Mouse (Mus musculus): ENCODE data around the gene Cep295. TPM values are rescaled to one million over a fixed set of nuclear protein-coding genes. Genes with fewer than 3 reads are reported as not detected.

Gene Cep295
- polyA plus RNA-seq, 1 experiment from 2014 or later: 16.1 TPM

DNA sequence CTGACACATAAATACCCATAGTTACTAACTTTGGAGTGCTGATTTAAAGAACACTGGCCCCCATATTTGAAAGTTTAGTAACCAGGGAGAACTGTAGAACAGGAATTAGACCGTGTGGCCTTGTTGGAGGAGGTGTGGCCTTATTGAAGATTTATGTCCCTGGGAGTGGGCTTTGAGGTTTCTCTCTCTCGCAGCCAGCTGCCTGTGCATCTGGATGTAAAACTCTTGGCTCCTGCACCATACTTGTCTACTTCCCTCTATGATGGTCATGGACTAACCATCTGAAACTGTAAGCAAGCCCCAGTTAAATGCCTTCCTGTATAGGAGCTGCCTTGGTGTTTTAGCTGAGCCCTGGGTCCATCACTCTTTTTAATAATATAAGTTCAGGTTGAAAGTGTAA, 59.1 kb downstream of the Cep295 start:
- DNase-seq (ENCODE audit: low spot score) (no peak), ATAC-seq (ENCODE audit: low FRiP score) (no peak)
- H3K4me1 ChIP-seq (replicated peaks; ENCODE audit: control insufficient read depth, insufficient read depth, low read length): no peaks in the 10 kb centered on the region
- peaks cover 13% of the 10 kb centered on the region for H3K36me3 ChIP-seq (replicated peaks; ENCODE audit: control insufficient read depth, insufficient read depth)
- H3K27ac ChIP-seq: no peak overlapping the region
- H3K4me2 ChIP-seq (replicated peaks): no peak overlapping the region
- H3K9me3 ChIP-seq (ENCODE audit: control insufficient read depth, low read length): no peaks in the 10 kb centered on the region
- no peaks in the 10 kb centered on the region for H3K27me3 ChIP-seq (ENCODE audit: control insufficient read depth, insufficient read depth, low read length)
- no peak overlapping the region for H3K9ac ChIP-seq
- 63% methylated on average over 2 of the region's 2 CpGs for WGBS
- no peak overlapping the region for H3K4me3 ChIP-seq (replicated peaks; ENCODE audit: low read length)

DNA sequence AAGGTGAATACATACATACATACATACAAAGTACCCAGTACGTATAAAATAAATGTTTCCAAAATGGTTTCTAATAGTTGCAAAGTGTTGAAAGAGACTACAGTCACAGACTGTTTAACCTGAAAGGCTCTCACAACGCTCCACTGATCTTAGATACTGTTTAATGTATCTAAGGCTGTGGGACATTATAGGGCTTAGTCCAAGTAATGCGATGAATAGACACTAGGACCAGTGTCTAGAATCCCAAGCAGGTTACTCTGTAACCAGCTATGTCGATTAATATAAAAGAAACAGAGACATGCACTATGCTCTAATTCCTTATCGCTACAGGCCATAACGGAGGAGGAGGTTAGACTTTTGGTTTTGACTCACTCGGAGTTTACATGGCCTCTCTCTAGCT, 60.5 kb downstream of the Cep295 start:
- DNase-seq (ENCODE audit: low spot score) (no peak), ATAC-seq (ENCODE audit: low FRiP score) (no peak)
- Histone ChIP-seq H3K9ac (no peak overlapping the region), H3K9me3 (ENCODE audit: control insufficient read depth, low read length) (no peaks in the 10 kb centered on the region), H3K36me3 (replicated peaks; ENCODE audit: control insufficient read depth, insufficient read depth) (peaks cover 18% of the 10 kb centered on the region), H3K4me3 (replicated peaks; ENCODE audit: low read length) (no peak overlapping the region), H3K4me1 (replicated peaks; ENCODE audit: control insufficient read depth, insufficient read depth, low read length) (no peaks in the 10 kb centered on the region), H3K27ac (no peak overlapping the region), H3K4me2 (replicated peaks) (no peak overlapping the region), H3K27me3 (ENCODE audit: control insufficient read depth, insufficient read depth, low read length) (no peaks in the 10 kb centered on the region)
- 85% methylated on average over 7 of the region's 7 CpGs for WGBS

DNA sequence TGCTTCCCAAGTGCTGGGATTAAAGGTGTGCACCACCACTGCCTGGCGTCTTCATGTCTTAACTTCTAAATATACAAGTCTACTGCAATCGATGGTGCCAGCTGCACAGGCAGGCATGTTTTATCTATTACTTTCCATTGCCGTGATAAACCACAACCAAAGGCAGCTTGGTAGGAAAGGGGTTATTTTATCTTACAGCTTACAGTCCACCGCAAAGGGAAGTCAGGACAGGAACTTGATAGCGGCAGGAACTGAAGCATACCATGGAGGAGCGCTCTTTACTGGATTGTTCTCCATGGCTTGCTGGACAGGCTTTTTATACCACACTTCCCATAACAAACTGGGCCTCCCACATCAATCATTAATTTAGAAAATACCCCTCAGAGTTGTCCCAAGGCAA, 68.3 kb downstream of the Cep295 start:
- no peak overlapping the region for H3K4me3 ChIP-seq (replicated peaks; ENCODE audit: low read length)
- DNase-seq (ENCODE audit: low spot score) (no peak), ATAC-seq (ENCODE audit: low FRiP score) (no peak)
- H3K4me1 ChIP-seq (replicated peaks; ENCODE audit: control insufficient read depth, insufficient read depth, low read length): no peaks in the 10 kb centered on the region
- no peak overlapping the region for H3K4me2 ChIP-seq (replicated peaks)
- 90% methylated on average over 6 of the region's 6 CpGs for WGBS
- no peak overlapping the region for H3K9ac ChIP-seq
- H3K9me3 ChIP-seq (ENCODE audit: control insufficient read depth, low read length): no peaks in the 10 kb centered on the region
- no peak overlapping the region for H3K27ac ChIP-seq
- peaks cover 26% of the 10 kb centered on the region for H3K36me3 ChIP-seq (replicated peaks; ENCODE audit: control insufficient read depth, insufficient read depth)
- H3K27me3 ChIP-seq (ENCODE audit: control insufficient read depth, insufficient read depth, low read length): no peaks in the 10 kb centered on the region

DNA sequence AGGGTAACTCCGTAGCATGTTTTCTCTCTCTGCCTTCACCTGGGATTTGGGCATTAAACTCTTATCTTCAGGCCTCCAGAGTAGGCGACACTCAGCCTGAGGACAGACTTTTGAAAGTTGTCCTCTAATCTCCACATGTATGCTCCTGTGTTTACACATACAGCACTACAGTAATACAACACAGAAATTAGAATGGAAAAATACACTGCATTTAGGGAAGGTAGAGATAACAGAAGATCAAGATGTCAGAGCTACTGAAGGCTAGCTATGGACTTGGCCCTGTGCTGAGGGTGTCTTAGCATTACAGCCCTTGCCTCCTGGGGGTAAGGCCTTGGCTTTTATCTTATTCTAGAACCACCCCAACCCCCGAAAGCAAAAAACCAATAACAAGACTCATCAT, 69.2 kb downstream of the Cep295 start:
- Histone ChIP-seq H3K27me3 (ENCODE audit: control insufficient read depth, insufficient read depth, low read length) (no peaks in the 10 kb centered on the region), H3K9ac (no peak overlapping the region), H3K4me1 (replicated peaks; ENCODE audit: control insufficient read depth, insufficient read depth, low read length) (no peaks in the 10 kb centered on the region), H3K4me2 (replicated peaks) (no peak overlapping the region), H3K9me3 (ENCODE audit: control insufficient read depth, low read length) (no peaks in the 10 kb centered on the region), H3K36me3 (replicated peaks; ENCODE audit: control insufficient read depth, insufficient read depth) (peaks cover 25% of the 10 kb centered on the region), H3K27ac (no peak overlapping the region), H3K4me3 (replicated peaks; ENCODE audit: low read length) (no peak overlapping the region)
- WGBS: 94% methylated on average over 3 of the region's 3 CpGs
- ATAC-seq (ENCODE audit: low FRiP score): no peak
- no peak for DNase-seq (ENCODE audit: low spot score)

DNA sequence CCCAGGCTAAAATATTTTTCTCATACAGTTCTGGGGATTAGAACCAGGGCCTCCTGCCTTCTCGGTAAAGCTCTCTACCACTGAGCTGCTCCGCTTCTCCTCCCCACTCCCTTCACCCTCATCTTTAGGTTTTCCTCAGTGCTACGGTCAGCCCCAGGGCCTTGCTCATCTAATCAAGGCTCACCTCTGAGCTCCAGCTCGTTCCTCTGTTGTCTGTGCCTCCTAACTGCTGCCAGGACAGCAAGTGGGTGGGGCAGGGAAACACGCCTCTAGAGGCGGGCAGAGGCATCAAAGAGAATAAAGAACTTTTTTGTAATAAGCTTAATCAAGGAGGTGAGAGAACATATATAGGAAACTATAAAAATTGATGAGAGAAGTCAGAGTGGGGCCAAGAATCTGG, 69.7 kb downstream of the Cep295 start:
- Histone ChIP-seq H3K27me3 (ENCODE audit: control insufficient read depth, insufficient read depth, low read length) (no peaks in the 10 kb centered on the region), H3K4me1 (replicated peaks; ENCODE audit: control insufficient read depth, insufficient read depth, low read length) (no peaks in the 10 kb centered on the region), H3K36me3 (replicated peaks; ENCODE audit: control insufficient read depth, insufficient read depth) (peaks cover 20% of the 10 kb centered on the region), H3K9ac (no peak overlapping the region), H3K27ac (no peak overlapping the region), H3K9me3 (ENCODE audit: control insufficient read depth, low read length) (no peaks in the 10 kb centered on the region), H3K4me2 (replicated peaks) (no peak overlapping the region), H3K4me3 (replicated peaks; ENCODE audit: low read length) (no peak overlapping the region)
- DNase-seq (ENCODE audit: low spot score): no peak
- no peak for ATAC-seq (ENCODE audit: low FRiP score)
- 57% methylated on average over 6 of the region's 6 CpGs for WGBS

DNA sequence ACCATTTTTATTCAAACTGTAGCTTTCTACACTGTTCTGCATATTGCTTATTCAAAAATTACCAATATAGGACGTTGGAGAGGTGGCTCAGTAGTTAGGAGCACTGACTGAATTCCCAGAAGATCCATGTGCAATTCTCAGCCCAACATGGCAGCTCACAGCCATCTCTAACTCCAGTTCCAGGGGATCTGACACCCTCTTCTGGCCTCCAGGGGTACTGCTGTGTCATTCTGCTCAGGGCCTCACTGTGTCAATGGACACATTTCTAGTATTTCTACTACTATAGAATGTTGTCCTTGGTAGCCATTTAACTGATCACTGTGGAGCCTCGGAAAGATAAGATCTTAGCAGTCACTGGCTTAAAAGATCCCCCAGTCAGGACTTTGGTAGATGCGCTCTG, 72.1 kb downstream of the Cep295 start:
- 68% methylated on average over 3 of the region's 3 CpGs for WGBS
- H3K27me3 ChIP-seq (ENCODE audit: control insufficient read depth, insufficient read depth, low read length): no peaks in the 10 kb centered on the region
- peaks cover 22% of the 10 kb centered on the region for H3K36me3 ChIP-seq (replicated peaks; ENCODE audit: control insufficient read depth, insufficient read depth)
- DNase-seq (ENCODE audit: low spot score) (no peak), ATAC-seq (ENCODE audit: low FRiP score) (no peak)
- no peak overlapping the region for H3K9ac ChIP-seq
- H3K4me1 ChIP-seq (replicated peaks; ENCODE audit: control insufficient read depth, insufficient read depth, low read length): peaks cover 4% of the 10 kb centered on the region
- no peak overlapping the region for H3K4me2 ChIP-seq (replicated peaks)
- H3K27ac ChIP-seq: no peak overlapping the region
- no peak overlapping the region for H3K4me3 ChIP-seq (replicated peaks; ENCODE audit: low read length)
- no peaks in the 10 kb centered on the region for H3K9me3 ChIP-seq (ENCODE audit: control insufficient read depth, low read length)

DNA sequence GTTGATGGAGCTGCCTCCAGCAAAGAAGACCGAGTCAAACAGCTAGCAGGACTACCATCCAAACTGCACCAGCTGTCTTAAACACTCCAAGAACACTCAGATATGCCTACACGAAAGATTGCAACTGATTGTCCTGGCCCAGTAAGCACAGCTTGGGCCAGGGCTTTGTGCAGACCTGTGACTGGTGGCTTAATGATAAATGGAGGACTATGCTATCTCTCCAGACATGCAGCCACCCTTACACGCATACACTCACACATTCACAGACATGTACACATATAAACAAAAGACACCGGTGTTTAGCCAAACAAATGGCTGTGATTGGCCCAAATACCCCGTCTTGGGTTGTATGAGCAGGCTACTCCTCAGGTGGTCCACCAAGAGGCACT, 77.1 kb downstream of the Cep295 start:
- peaks cover 14% of the 10 kb centered on the region for H3K4me1 ChIP-seq (replicated peaks; ENCODE audit: control insufficient read depth, insufficient read depth, low read length)
- ATAC-seq (ENCODE audit: low FRiP score): no peak
- H3K4me3 ChIP-seq (replicated peaks; ENCODE audit: low read length): peak overlapping the region; percentile 87
- peaks cover 29% of the 10 kb centered on the region for H3K36me3 ChIP-seq (replicated peaks; ENCODE audit: control insufficient read depth, insufficient read depth)
- no peaks in the 10 kb centered on the region for H3K27me3 ChIP-seq (ENCODE audit: control insufficient read depth, insufficient read depth, low read length)
- H3K9me3 ChIP-seq (ENCODE audit: control insufficient read depth, low read length): no peaks in the 10 kb centered on the region
- H3K9ac ChIP-seq: peak overlapping the region; percentile 96
- no peak for DNase-seq (ENCODE audit: low spot score)
- H3K4me2 ChIP-seq (replicated peaks): peak overlapping the region; percentile 64
- 48% methylated on average over 5 of the region's 5 CpGs for WGBS
- peak overlapping the region; percentile 32; the same call in 1 of the 2 replicates for H3K27ac ChIP-seq

DNA sequence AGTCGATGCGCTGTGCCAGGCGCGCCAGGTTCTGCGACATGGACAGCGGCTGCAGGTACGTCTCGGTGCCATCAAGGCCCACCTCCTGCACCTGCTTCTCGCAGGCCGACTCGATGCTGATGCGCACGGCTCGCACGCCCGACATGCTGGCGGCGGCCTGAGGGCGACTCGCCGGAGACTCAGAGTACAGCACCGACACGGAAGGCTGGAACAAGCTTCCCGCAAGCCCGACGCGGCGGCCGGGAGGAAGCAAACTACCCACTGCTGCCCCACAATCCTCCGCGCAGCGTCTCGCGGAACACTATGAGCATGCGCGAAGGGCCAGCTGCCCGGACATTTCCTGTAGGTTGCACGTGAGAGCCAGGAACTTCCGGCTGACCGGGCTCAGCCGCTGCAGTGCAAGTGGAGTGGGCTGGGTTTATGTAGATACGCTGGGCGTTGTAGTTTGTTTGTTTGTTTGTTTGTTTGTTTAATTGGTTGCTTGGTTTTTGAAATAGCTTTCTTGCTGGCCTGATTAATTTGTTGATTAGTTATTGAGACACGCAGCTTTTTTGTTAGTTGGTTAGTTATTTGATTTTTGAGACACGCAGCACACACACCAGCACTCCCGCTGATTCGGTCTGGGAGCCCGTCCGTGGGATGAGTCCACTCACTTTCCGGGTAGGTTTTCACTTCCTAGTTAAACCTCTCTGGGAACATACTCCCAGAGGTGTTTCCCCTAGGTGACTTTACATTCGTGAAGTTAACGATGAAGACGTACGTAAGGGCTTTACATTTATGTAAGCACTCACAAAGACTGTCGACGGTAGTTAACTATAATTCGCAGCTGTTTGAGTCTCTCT, 77.7 kb downstream of the Cep295 start, which contains the start of gene Med17:
Gene Med17, minus strand, starts transcription at position 283 of the 842 bp plus-strand sequence.
- peak within 1 kb of the TSS; percentile 96 for H3K9ac ChIP-seq
- H3K27ac ChIP-seq: peak within 1 kb of the TSS; percentile 87
- H3K4me2 ChIP-seq (replicated peaks): peak within 1 kb of the TSS; percentile 64
- peak; percentile 98 for DNase-seq (ENCODE audit: low spot score)
- H3K36me3 ChIP-seq (replicated peaks; ENCODE audit: control insufficient read depth, insufficient read depth): peaks cover 35% of the 10 kb centered on the region
- peaks cover 14% of the 10 kb centered on the region for H3K4me1 ChIP-seq (replicated peaks; ENCODE audit: control insufficient read depth, insufficient read depth, low read length)
- peak within 1 kb of the TSS; percentile 87 for H3K4me3 ChIP-seq (replicated peaks; ENCODE audit: low read length)
- H3K9me3 ChIP-seq (ENCODE audit: control insufficient read depth, low read length): no peaks in the 10 kb centered on the region
- ATAC-seq (ENCODE audit: low FRiP score): peak; percentile 99
- no peaks in the 10 kb centered on the region for H3K27me3 ChIP-seq (ENCODE audit: control insufficient read depth, insufficient read depth, low read length)
- WGBS: 1% methylated on average over 57 of the region's 57 CpGs

DNA sequence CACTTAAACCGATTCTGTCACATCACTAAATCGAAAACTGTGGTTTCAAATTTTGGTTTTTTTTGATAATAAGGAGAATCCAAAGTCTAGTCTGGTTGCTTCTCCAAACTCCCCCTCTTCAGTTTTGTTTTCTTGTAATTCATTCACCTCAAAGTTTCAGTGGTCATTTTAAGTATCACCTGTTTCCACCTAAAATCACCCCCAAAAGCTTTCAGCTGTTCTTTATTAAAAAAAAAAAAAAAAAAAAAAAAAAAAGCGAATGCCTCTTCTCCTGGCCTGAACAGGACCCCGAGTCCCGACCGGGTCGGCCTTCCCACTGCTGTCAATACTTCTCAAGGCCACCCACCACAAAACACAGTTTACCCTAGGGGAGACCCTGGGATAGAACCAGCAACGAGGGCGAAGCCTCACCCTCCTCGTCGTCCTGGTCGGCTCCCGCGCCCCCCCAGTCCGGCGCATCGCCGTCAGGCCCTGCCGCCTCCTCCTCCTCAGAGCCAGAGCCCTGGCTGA, 78.4 kb downstream of the Cep295 start:
- H3K4me3 ChIP-seq (replicated peaks; ENCODE audit: low read length): peak overlapping the region; percentile 87
- H3K4me1 ChIP-seq (replicated peaks; ENCODE audit: control insufficient read depth, insufficient read depth, low read length): peaks cover 14% of the 10 kb centered on the region
- peaks cover 39% of the 10 kb centered on the region for H3K36me3 ChIP-seq (replicated peaks; ENCODE audit: control insufficient read depth, insufficient read depth)
- peak overlapping the region; percentile 64 for H3K4me2 ChIP-seq (replicated peaks)
- H3K27ac ChIP-seq: peak overlapping the region; percentile 87
- no peak for ATAC-seq (ENCODE audit: low FRiP score)
- H3K9me3 ChIP-seq (ENCODE audit: control insufficient read depth, low read length): no peaks in the 10 kb centered on the region
- no peak for DNase-seq (ENCODE audit: low spot score)
- no peaks in the 10 kb centered on the region for H3K27me3 ChIP-seq (ENCODE audit: control insufficient read depth, insufficient read depth, low read length)
- WGBS: 10% methylated on average over 19 of the region's 19 CpGs
- H3K9ac ChIP-seq: peak overlapping the region; percentile 96

Measured in hindbrain, embryonic 14.5 days (tissue).